Mouse (Mus musculus): ENCODE results near the gene Cdhr3. TPM values are rescaled to one million over a fixed set of nuclear protein-coding genes. Genes with fewer than 3 reads are reported as not detected.

Cdhr3 gene
- total RNA-seq (2012; rRNA removed) (not detected in 2 replicates), polyA plus RNA-seq (2012; ENCODE audit: insufficient read depth in 1 of 2, insufficient read length in 2 of 2, low read depth in 1 of 2, low replicate concordance in 2 of 2, missing spikeins in 1 of 2) (not detected)

- Histone ChIP-seq H3K79me2 (ENCODE audit: control insufficient read depth, insufficient read depth, low read length, poor library complexity) (no peaks in the 10 kb centered on the region), H3K27me3 (ENCODE audit: control insufficient read depth in 1 of 2, insufficient read depth in 2 of 2, low read length in 2 of 2) (peaks cover 11% of the 10 kb centered on the region in 2 experiments), H3K9ac (ENCODE audit: control insufficient read depth, low read depth, low read length, poor library complexity, severe bottlenecking) (no peak within 1 kb of the TSS), H3K4me1 (ENCODE audit: control insufficient read depth in 1 of 2, insufficient read depth in 2 of 2, low read length in 2 of 2) (no peaks in the 10 kb centered on the region), H3K9me3 (replicated peaks; ENCODE audit: insufficient read depth, low read length) (no peaks in the 10 kb centered on the region), H3K4me3 (ENCODE audit: control insufficient read depth in 1 of 2, insufficient read depth in 1 of 2, low read depth in 2 of 2, low read length in 2 of 2) (no peak within 1 kb of the TSS), H3K27ac (ENCODE audit: control insufficient read depth, low read depth, low read length) (no peak within 1 kb of the TSS), H3K36me3 (ENCODE audit: control insufficient read depth in 1 of 2, insufficient read depth in 2 of 2, low read length in 2 of 2) (no peaks in the 10 kb centered on the region)
- no peak for TF ChIP-seq HCFC1 (IDR thresholded peaks at IDR 0.05; ENCODE audit: low read depth, low read length)
- TF ChIP-seq ZMIZ1 (IDR thresholded peaks at IDR 0.05; ENCODE audit: low read depth, low read length) = no peak
- TF ChIP-seq TCF12 (IDR thresholded peaks at IDR 0.05; ENCODE audit: low read depth, low read length) = no peak
- no peak for TF ChIP-seq MAZ (IDR thresholded peaks at IDR 0.05; ENCODE audit: low read depth, low read length)
- TF ChIP-seq SMC3 (IDR thresholded peaks at IDR 0.05; ENCODE audit: low read depth, low read length) = no peak
- TF ChIP-seq CTCF (IDR thresholded peaks at IDR 0.05 in 2 of 3, conservative IDR thresholded peaks at IDR 0.05 in 1 of 3; ENCODE audit: control insufficient read depth in 1 of 3, insufficient read depth in 1 of 3, low read depth in 2 of 3, low read length in 3 of 3, poor library complexity in 1 of 3, severe bottlenecking in 1 of 3) = no peak
- TF ChIP-seq NRF1 (IDR thresholded peaks at IDR 0.05; ENCODE audit: insufficient read depth, low read depth, low read length, poor library complexity, severe bottlenecking) = no peak
- TF ChIP-seq USF1 (IDR thresholded peaks at IDR 0.05; ENCODE audit: low read depth, low read length) = no peak
- TF ChIP-seq RCOR1 (IDR thresholded peaks at IDR 0.05; ENCODE audit: low read depth, low read length) = no peak
- TF ChIP-seq MYB (IDR thresholded peaks at IDR 0.05; ENCODE audit: low read depth, low read length) = no peak
- TF ChIP-seq USF2 (IDR thresholded peaks at IDR 0.05; ENCODE audit: borderline replicate concordance in 1 of 2, insufficient read depth in 1 of 2, low read depth in 1 of 2, low read length in 2 of 2) = no peak
- TF ChIP-seq MYC (IDR thresholded peaks at IDR 0.05; ENCODE audit: low read depth, low read length) = no peak
- TF ChIP-seq BHLHE40 (IDR thresholded peaks at IDR 0.05; ENCODE audit: borderline replicate concordance, low read depth, low read length) = no peak
- no peak for DNase-seq (ENCODE audit: low read depth, low spot score)
These were observed at the start of gene Cdhr3 for GRCm38 (mm10) chr12:33092775-33093174. TSS of gene Cdhr3 (minus strand) at chr12:33092875.

GRCm38 (mm10) chr12:33139083-33139482, 46.4 kb upstream of the Cdhr3 start:
- H3K9ac ChIP-seq (ENCODE audit: control insufficient read depth, low read depth, low read length, poor library complexity, severe bottlenecking) = no peak overlapping the region
- H3K4me3 ChIP-seq (ENCODE audit: control insufficient read depth in 1 of 2, insufficient read depth in 1 of 2, low read depth in 2 of 2, low read length in 2 of 2) = no peak overlapping the region
- no peaks in the 10 kb centered on the region; a peak in 1 of 4 replicates for H3K4me1 ChIP-seq (ENCODE audit: control insufficient read depth in 1 of 2, insufficient read depth in 2 of 2, low read length in 2 of 2)
- H3K27me3 ChIP-seq (ENCODE audit: control insufficient read depth in 1 of 2, insufficient read depth in 2 of 2, low read length in 2 of 2) = no peaks in the 10 kb centered on the region
- no peak for TF ChIP-seq TAL1 (IDR thresholded peaks at IDR 0.05; ENCODE audit: low read length)
- no peak for TF ChIP-seq RAD21 (IDR thresholded peaks at IDR 0.05; ENCODE audit: low read depth, low read length)
- no peak for TF ChIP-seq POLR2AphosphoS5 (IDR thresholded peaks at IDR 0.05; ENCODE audit: borderline replicate concordance, low read depth, low read length)
- no peak for TF ChIP-seq SMC3 (IDR thresholded peaks at IDR 0.05; ENCODE audit: low read depth, low read length)
- TF ChIP-seq ZNF384 (IDR thresholded peaks at IDR 0.05; ENCODE audit: low read depth, low read length) = no peak
- TF ChIP-seq GATA1 (IDR thresholded peaks at IDR 0.05; ENCODE audit: low read depth, low read length) = no peak
- H3K79me2 ChIP-seq (ENCODE audit: control insufficient read depth, insufficient read depth, low read length, poor library complexity) = no peaks in the 10 kb centered on the region
- DNase-seq (ENCODE audit: low read depth, low spot score) = no peak
- H3K9me3 ChIP-seq (replicated peaks; ENCODE audit: insufficient read depth, low read length) = no peaks in the 10 kb centered on the region
- no peak overlapping the region for H3K27ac ChIP-seq (ENCODE audit: control insufficient read depth, low read depth, low read length)
- 0 out of 4 replicates have a peak, but pooled peaks cover 0 to 2% of the 10 kb centered on the region in 2 experiments for H3K36me3 ChIP-seq (ENCODE audit: control insufficient read depth in 1 of 2, insufficient read depth in 2 of 2, low read length in 2 of 2)

Measured in MEL (cell line).